26 mouse cellular contexts compared by ENCODE assay signal in genomic region chr14:110394346-110394745, GRCm38 (mm10).
"Had no signal": no experiment of that assay in that cellular context is flagged by ENCODE, and none has a peak within 500 bp of the region (broad histone marks: within the 10 kb centered on the region; RNA-seq: fewer than 3 reads in every experiment).

No protein-coding gene starts in this region.

- H3K4me2 ChIP-seq: heart, embryonic 12.5 days; hindbrain, embryonic 13.5 days; hindbrain, embryonic 15.5 days; intestine, embryonic 15.5 days; kidney, embryonic 15.5 days; limb, embryonic 13.5 days; limb, embryonic 15.5 days; liver, embryonic 12.5 days had no signal

- DNase-seq: gastrocnemius, adult 2 months; gastrocnemius, postnatal 10 days; gastrocnemius, postnatal 25 days; heart, adult 18-20 months; heart, postnatal 10 days; kidney, adult 11 months; kidney, adult 2 months; kidney, adult 9 months; kidney, postnatal 14 days; kidney, postnatal 36 days; layer of hippocampus, adult 9-11 months; layer of hippocampus, postnatal 36 days; left cerebral cortex, postnatal 4 days had no signal

- H3K27me3 ChIP-seq: heart, embryonic 12.5 days; hindbrain, embryonic 13.5 days; hindbrain, embryonic 15.5 days; intestine, embryonic 15.5 days; kidney, embryonic 15.5 days; limb, embryonic 13.5 days; limb, embryonic 15.5 days; liver, embryonic 12.5 days had no signal

- ATAC-seq: hindbrain, postnatal 0 days; inflammation-experienced regulatory T-cells, adult 6 months; intestine, embryonic 15.5 days; liver, embryonic 12.5 days had no signal

- H3K9ac ChIP-seq: heart, embryonic 12.5 days; hindbrain, embryonic 13.5 days; hindbrain, embryonic 15.5 days; intestine, embryonic 15.5 days; kidney, embryonic 15.5 days; limb, embryonic 13.5 days; limb, embryonic 15.5 days; liver, embryonic 12.5 days; liver, embryonic 14.5 days had no signal

- H3K27ac ChIP-seq: gastrocnemius, adult 2 months; heart, embryonic 10.5 days; hindbrain, embryonic 13.5 days; hindbrain, embryonic 15.5 days; hindbrain, postnatal 0 days; intestine, embryonic 15.5 days; kidney, embryonic 15.5 days; kidney, postnatal 0 days; limb, embryonic 13.5 days; limb, embryonic 15.5 days; liver, embryonic 12.5 days; liver, embryonic 14.5 days had no signal

- H3K4me1 ChIP-seq: heart, embryonic 10.5 days; heart, embryonic 12.5 days; hindbrain, embryonic 13.5 days; hindbrain, embryonic 15.5 days; intestine, embryonic 15.5 days; kidney, embryonic 15.5 days; limb, embryonic 13.5 days; limb, embryonic 15.5 days; liver, embryonic 12.5 days had no signal

- H3K36me3 ChIP-seq: heart, embryonic 10.5 days; heart, embryonic 12.5 days; hindbrain, embryonic 13.5 days; hindbrain, embryonic 15.5 days; intestine, embryonic 15.5 days; kidney, embryonic 15.5 days; limb, embryonic 13.5 days; limb, embryonic 15.5 days; liver, embryonic 12.5 days had no signal

- H3K4me3 ChIP-seq: gastrocnemius, adult 2 months; heart, embryonic 10.5 days; heart, embryonic 12.5 days; hindbrain, embryonic 13.5 days; hindbrain, embryonic 15.5 days; intestine, embryonic 15.5 days; kidney, embryonic 15.5 days; limb, embryonic 13.5 days; limb, embryonic 15.5 days; liver, embryonic 12.5 days had no signal

- H3K9me3 ChIP-seq: heart, embryonic 10.5 days; heart, embryonic 12.5 days; hindbrain, embryonic 13.5 days; hindbrain, embryonic 15.5 days; intestine, embryonic 15.5 days; kidney, embryonic 15.5 days; limb, embryonic 13.5 days; limb, embryonic 15.5 days; liver, embryonic 12.5 days had no signal
